Mouse (Mus musculus): ENCODE measurements around the gene Ip6k2.

Gene Ip6k2

DNA sequence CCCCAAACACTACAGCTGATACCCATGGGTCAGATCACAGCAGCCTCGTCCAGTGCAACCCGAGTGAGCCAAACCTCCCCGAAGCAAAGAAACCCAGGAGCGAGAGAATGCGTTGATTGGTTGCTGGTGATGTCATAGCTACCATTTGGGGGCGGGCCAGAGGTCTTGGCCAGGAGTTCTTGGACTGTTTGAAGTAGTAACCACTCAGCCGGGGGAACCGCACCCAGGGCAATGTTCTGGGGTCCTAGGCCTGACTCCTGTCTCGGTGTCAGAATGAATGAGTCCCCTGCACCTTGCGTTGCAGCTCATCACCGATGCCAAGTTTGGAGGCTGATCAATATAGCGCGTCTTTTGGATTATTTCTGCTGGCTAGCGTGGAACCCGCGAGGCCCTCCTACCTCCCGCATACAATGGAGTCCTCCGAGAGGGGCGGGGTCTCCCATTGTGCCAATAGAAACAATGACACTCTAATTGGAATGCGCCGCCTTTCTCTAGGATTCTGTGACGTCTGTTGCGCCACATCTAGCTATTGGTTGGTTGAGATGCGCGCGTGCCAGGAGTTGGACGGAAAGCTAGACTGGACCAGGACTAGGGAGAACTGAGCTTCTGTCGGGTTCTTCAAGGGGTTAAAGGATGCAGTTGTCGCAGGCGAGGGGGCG, 41.3 kb downstream of the Ip6k2 start:
- no peak for DNase-seq

DNA sequence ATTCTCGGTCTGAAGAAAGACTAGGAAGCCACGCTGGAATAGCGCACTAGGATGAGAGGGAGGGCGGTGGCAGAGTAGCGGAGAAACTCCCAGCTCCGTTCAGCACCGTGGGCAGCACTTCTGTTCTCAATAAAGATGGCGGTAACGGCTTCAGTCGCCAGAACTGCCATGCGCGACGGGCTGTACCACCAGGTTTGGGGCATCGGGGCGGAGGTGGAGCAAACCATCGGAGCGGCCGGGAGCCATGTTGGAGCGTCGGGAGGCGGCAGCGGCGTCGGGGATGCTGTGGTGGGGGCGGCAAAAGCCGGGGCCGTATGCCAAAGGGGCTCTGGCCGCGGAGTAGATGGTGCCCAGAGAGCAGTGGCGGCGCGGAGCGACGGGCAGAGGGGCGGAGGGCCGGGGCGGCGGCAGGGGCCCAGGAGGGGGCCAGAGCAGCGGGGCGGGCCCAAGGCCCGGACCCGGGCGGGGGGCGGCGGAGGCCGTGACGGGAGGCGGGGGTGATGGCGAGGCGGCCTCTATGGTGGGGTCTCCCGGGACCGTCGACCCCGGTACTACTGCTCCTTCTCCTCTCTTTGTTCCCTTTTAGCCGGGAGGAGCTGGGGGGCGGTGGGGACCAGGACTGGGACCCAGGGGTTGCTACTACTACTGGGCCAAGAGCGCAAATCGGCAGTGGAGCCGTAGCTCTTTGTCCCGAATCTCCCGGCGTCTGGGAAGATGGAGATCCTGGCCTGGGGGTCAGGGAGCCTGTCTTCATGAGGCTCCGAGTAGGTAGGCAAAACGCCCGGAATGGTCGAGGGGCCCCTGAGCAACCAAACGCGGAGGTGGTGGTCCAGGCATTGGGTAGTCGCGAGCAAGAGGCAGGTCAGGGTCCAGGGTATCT, 42.5 kb downstream of the Ip6k2 start, which contains the start of gene Celsr3:
Celsr3 (plus strand) TSS at position 501 of the 880 bp plus-strand sequence.
- peak; percentile 72 for DNase-seq

DNA sequence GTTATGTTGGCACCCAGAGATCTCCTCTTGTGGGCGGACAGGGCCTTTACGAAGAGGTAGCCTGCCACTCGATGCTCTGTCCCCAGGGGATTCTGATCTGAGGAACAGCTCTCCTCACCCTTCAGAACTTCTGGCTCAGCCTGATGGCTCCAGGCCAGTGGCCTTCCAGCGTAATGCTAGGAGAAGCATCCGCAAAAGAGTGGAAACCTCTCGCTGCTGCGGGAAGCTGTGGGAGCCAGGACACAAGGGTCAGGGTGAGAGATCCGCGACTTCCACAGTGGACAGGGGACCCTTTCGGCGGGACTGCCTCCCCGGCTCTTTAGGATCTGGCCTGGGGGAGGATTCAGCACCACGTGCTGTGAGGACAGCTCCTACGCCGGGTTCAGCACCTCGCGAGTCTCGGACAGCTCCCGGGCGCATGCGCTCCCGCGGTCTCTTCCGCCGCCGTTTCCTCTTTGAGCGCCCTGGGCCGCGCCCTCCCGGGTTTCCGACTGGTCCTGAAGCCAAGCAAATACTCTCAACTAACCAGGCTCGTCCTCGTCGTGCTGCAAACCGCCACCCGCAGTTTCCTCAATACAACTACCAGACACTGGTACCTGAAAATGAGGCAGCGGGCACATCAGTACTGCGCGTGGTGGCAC, 43.2 kb downstream of the Ip6k2 start:
- DNase-seq: peak; percentile 76

DNA sequence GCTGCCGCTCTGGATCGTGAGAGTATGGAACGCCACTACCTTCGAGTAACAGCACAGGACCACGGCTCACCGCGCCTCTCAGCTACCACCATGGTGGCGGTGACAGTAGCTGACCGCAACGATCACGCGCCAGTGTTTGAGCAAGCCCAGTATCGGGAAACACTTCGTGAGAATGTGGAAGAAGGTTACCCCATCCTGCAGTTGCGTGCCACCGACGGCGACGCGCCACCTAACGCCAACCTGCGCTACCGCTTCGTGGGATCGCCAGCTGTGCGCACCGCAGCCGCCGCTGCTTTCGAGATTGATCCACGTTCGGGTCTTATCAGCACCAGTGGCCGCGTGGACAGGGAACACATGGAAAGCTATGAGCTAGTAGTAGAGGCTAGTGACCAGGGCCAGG, 43.9 kb downstream of the Ip6k2 start:
- DNase-seq: no peak

DNA sequence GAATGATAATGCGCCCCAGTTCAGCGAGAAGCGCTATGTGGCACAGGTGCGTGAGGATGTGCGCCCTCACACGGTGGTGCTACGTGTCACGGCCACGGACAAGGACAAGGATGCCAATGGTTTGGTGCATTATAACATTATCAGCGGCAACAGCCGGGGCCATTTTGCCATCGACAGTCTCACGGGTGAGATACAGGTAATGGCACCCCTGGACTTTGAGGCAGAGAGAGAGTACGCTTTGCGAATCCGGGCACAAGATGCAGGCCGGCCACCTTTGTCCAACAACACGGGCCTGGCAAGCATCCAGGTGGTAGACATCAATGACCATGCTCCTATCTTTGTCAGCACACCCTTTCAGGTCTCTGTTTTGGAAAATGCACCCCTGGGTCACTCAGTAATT, 44.3 kb downstream of the Ip6k2 start:
- no peak for DNase-seq

DNA sequence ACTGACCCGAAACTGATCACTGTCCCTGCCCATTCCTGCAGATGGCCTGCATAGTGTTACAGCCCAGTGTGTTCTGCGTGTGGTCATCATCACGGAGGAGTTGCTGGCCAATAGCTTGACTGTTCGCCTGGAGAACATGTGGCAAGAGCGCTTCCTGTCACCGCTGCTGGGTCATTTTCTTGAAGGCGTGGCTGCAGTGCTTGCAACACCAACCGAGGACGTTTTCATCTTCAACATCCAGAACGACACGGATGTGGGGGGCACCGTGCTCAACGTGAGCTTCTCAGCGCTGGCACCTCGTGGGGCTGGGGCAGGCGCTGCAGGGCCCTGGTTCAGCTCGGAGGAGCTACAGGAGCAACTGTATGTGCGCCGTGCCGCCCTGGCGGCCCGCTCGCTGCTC, 48.0 kb downstream of the Ip6k2 start:
- no peak for DNase-seq

DNA sequence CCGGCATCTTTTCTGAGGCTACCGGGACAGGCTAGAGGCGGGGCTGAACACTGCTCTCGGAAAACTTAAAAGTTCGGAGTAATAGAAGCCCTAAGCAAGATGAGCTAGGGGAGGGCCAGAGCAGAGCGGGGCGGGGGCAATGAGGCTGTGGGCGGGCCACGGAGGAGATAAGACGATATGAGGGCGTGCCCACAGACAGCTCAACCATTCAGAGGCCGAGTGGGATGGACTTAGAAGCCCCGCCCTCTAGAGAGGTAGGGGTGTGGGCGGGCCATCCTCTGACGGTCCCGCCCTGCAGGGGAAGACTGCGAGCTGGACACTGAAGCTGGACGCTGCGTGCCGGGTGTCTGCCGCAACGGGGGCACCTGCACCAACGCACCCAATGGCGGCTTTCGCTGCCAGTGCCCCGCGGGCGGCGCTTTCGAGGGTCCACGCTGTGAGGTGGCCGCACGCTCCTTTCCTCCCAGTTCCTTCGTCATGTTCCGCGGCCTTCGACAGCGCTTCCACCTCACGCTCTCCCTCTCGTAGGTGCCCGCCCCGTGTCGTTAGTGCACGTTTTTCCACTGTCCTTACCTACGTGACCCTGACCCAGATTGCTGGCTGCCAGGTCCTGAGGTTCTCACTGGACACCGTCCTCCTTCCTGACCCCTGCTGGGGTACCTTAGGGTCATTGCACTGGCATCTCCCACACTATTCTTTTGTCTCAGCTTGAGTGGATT, 49.0 kb downstream of the Ip6k2 start:
- peak; percentile 92 for DNase-seq

DNA sequence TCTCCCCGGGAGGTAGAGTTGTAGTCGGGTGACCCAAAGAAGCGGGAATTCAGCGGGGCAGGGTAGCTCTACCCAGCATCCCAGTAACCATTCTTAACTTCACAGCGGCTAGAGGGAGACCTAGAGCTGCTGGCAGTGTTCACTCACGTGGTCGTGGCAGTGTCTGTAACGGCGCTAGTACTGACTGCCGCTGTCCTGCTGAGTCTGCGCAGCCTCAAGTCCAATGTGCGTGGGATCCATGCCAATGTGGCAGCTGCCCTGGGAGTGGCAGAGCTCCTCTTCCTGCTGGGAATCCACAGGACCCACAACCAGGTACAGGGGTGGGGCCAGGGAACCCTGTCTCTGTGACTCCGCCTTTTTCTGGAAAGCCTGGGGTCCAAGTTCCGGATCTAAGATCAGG, 59.4 kb downstream of the Ip6k2 start:
- DNase-seq: no peak

DNA sequence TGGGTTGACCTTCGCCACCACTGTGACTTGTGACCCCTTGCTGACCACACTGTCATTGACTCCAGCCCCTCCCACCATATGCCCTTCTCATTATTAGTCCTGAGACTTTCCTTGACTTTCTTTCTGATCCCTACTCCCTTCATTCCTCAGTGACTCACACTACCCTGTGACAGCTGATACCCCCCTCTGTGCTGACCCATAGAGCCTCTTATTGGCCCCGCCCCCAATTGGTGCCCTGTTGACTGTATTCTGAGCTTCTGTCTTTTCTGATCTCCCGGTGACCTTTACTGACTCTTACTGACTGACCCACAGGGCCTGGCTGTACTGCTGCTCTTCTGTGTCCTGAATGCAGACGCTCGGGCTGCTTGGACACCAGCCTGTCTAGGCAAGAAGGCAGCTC, 61.8 kb downstream of the Ip6k2 start:
- no peak for DNase-seq

DNA sequence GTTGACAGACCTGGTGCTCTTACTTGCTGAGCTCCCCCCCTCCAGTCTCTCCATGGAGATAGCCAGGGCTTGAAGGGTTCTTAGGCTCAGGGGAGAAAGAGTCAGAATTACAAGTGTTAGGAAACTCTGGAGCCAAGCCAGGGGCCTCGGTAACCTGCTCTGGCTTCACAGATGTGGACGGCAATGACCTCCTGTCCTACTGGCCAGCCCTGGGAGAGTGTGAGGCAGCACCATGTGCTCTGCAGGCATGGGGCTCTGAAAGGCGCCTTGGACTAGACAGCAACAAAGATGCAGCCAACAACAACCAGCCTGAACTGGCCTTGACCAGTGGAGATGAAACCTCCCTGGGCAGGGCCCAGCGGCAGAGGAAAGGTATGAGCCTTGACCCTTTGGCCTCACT, 63.8 kb downstream of the Ip6k2 start:
- no peak for DNase-seq

DNA sequence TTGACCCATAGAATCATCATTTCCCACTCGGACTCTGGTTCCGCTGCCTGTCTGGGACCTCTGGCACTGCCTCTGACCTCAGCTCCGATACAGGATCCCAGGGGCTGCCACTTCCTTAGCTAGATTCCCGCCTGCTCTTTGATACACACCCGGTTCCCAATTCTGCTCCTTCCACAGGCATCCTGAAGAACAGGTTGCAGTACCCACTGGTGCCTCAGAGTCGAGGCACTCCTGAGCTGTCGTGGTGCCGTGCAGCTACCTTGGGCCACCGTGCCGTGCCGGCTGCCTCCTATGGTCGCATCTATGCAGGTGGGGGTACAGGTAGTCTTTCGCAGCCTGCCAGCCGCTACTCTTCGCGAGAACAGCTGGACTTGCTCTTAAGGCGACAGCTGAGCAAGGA, 64.8 kb downstream of the Ip6k2 start:
- no peak for DNase-seq

DNA sequence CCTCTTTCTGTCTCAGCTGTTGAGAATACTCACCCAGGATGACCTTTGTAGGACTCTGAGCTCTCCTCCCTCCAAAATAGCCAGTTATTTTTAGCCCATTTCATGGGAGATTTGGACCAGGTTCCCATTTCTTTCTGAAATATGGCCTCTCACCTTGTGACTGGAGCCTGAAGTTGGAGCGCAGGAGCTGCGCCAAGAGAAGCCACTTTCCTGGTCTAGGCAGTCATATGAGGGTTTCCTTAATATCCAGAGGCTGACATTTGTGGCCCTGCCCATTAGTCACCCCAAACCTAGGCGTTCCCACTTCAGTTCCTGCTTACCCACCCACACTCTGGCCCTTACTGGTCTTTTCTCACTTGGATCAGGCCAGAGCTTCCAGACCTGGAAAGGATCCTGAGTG, 69.4 kb downstream of the Ip6k2 start, which contains the start of gene Slc26a6:
Slc26a6 (plus strand) TSS at position 308 of the 400 bp plus-strand sequence.
- no peak for DNase-seq

DNA sequence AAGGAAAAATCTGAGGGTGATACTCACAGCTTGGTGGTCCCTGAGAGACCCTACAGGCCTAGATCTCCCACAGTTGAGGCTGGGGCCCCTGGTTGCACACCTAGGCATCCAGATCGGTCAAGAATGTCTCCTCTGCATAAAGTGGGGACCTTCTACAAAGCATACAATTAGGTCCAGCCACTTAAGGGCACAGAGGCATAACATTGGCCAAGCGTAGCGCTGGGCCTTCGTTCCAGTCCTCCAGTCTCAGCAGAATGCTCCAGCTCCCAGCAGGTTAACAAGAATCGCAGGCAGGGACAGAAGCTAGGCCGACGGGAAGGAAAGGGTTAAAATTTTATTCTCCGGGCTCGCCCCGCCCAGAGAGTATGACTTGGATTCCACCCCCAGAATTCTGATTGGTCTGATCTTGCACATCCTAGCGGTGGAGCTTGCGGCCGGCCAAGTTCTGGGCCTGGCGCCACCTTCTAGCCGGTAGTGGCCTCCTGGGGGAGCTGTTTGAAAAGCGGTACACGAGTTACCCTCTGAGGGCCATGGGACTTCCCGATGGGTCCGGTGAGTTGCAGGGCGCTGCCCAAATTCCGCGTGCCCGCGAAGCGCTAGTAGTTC, 70.1 kb downstream of the Ip6k2 start:
- DNase-seq: peak; percentile 92

DNA sequence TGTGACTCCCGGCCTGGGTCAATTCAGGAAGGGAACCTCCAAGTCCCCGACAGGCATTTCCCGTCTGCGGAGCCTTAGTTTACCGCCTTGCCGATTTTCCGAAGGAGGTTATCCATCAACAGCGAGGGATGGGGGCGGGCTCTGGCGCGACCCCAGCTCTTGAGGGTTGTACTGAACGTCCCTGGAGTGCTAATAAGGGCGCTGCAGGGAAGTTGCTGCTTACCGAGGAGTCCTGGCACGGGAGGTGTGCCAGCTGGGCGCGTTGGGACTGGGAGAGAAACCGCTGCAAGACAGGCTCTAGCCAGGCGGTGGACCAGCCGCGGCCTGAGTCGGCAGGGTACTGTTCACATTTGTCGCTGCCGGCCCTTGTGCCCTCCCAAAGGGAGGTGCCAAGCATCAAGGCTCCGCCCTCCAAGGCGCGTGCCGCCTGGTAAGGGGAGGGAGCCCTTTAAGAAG, 70.7 kb downstream of the Ip6k2 start:
- peak; percentile 88 for DNase-seq

DNA sequence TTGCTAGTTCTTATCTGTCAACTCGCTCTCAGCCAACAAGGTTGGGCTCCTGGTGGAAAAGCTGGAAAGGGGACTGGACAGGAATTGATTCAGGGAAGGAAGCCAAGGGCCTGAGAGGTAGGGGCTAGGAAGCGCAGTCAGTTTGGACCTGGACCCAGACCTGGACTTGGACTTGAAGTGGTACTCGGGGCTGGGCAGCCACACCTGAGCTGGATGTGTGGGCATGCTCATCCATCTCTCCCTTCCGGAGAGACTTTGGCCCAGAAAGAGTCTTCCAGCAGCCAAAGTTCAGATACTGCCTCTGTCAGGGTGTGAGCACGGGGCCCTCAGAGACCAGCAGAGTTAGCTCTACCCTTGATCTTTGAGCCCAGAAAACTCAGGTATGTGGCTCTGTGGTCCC, 71.7 kb downstream of the Ip6k2 start:
- no peak for DNase-seq

Data from liver (tissue).